In genomic region chr9:78480706-78481358, GRCm38 (mm10) we compare ENCODE assay signal across 8 mouse cellular contexts. TPM values are rescaled to one million over a fixed set of nuclear protein-coding genes. Genes with fewer than 3 reads are reported as not detected.
DNase-seq lines count a peak whose midpoint lies in the region; ATAC-seq and TF ChIP-seq lines count a peak whose summit lies in the region.

No protein-coding gene starts in this region.

- H3K9me3 ChIP-seq in CH12.LX (replicated peaks; ENCODE audit: low read length): no peaks in the 10 kb centered on the region
- H3K9me3 ChIP-seq in forebrain, embryonic 15.5 days: no peaks in the 10 kb centered on the region
- no peaks in the 10 kb centered on the region for H3K9me3 ChIP-seq in lung, embryonic 15.5 days

- under 1% methylated on average over 46 of the region's 46 CpGs for WGBS in forebrain, embryonic 15.5 days
- 0% methylated on average over 46 of the region's 46 CpGs for WGBS in lung, embryonic 15.5 days
- under 1% methylated on average over 46 of the region's 46 CpGs for WGBS in olfactory bulb, adult 2 months

- peak overlapping the region; percentile 99 for H3K9ac ChIP-seq in CH12.LX (ENCODE audit: insufficient read depth, low read depth)
- H3K9ac ChIP-seq in forebrain, embryonic 15.5 days (replicated peaks): peak overlapping the region; percentile 93
- peak overlapping the region; percentile 100 for H3K9ac ChIP-seq in lung, embryonic 15.5 days

- in situ Hi-C loops in CH12.LX (cut with MboI; ENCODE audit: low pct_ligation_motif_present, low pct_unique_long_range_greater_than_20kb, low sequenced_read_pairs): no loop called here

- TF ChIP-seq RAD21 in CH12.LX (IDR thresholded peaks at IDR 0.05; ENCODE audit: low read depth, low read length): no peak

- no peaks in the 10 kb centered on the region for H3K27me3 ChIP-seq in CH12.LX (replicated peaks)
- H3K27me3 ChIP-seq in forebrain, embryonic 15.5 days: no peaks in the 10 kb centered on the region
- H3K27me3 ChIP-seq in lung, embryonic 15.5 days: no peaks in the 10 kb centered on the region

- intact Hi-C loops in heart, postnatal 25 days (cut with DNase I): loop anchor here (2.0 kb wide), 1 partner anchor 48 kb away; no protein-coding TSS in a partner anchor

- peak; percentile 47; the same call in 1 of the 2 replicates for TF ChIP-seq POLR2A in CH12.LX (IDR thresholded peaks at IDR 0.05; ENCODE audit: low read depth, low read length)
- no peak for TF ChIP-seq POLR2A in olfactory bulb, adult 2 months (IDR thresholded peaks at IDR 0.05; ENCODE audit: insufficient read depth, low read depth, low read length)

- DNase-seq in CH12.LX (ENCODE audit: extremely low read depth): peak; percentile 73
- peak; percentile 59 for DNase-seq in heart, postnatal 25 days (ENCODE audit: low spot score)
- DNase-seq in layer of hippocampus, adult 8-10 months (ENCODE audit: low spot score in 2 of 2): peak; percentile 63 to 71
- DNase-seq in thymus, adult 18-20 months: peak; percentile 59 to 70

- H3K36me3 ChIP-seq in CH12.LX (replicated peaks in 1 of 2; ENCODE audit: control insufficient read depth in 1 of 2, insufficient read depth in 1 of 2, low read length in 1 of 2): peaks cover 41% of the 10 kb centered on the region in 2 experiments
- H3K36me3 ChIP-seq in forebrain, embryonic 15.5 days: peaks cover 33% of the 10 kb centered on the region
- H3K36me3 ChIP-seq in lung, embryonic 15.5 days: peaks cover 30% of the 10 kb centered on the region

- peak overlapping the region; percentile 96 for H3K27ac ChIP-seq in CH12.LX (ENCODE audit: insufficient read depth, low read depth)
- peak overlapping the region; percentile 96 for H3K27ac ChIP-seq in forebrain, embryonic 15.5 days (replicated peaks)
- peak overlapping the region; percentile 98 for H3K27ac ChIP-seq in lung, embryonic 15.5 days
- peak overlapping the region; percentile 95 for H3K27ac ChIP-seq in olfactory bulb, adult 2 months (ENCODE audit: insufficient read depth, low read depth, low read length)

- H3K4me3 ChIP-seq in CH12.LX (replicated peaks in 1 of 3; ENCODE audit: low read depth in 2 of 3, low read length in 2 of 3, poor library complexity in 1 of 3): peak overlapping the region; percentile 83 to 99 (median 98)
- H3K4me3 ChIP-seq in forebrain, embryonic 15.5 days: peak overlapping the region; percentile 95
- peak overlapping the region; percentile 99 for H3K4me3 ChIP-seq in lung, embryonic 15.5 days
- peak overlapping the region; percentile 65 for H3K4me3 ChIP-seq in olfactory bulb, adult 2 months (ENCODE audit: insufficient read depth, low read depth, low read length)

- peaks cover 30% of the 10 kb centered on the region for H3K79me2 ChIP-seq in CH12.LX (replicated peaks; ENCODE audit: control insufficient read depth, extremely low read depth, insufficient read depth, poor library complexity, severe bottlenecking)

- TF ChIP-seq CTCF in CH12.LX (conservative IDR thresholded peaks at IDR 0.05 in 1 of 2, IDR thresholded peaks at IDR 0.05 in 1 of 2; ENCODE audit: low read depth in 2 of 2, low read length in 2 of 2): no peak
- no peak for TF ChIP-seq CTCF in olfactory bulb, adult 2 months (IDR thresholded peaks at IDR 0.05; ENCODE audit: insufficient read depth, low read depth, low read length)

- ATAC-seq in cerebellum, adult (ENCODE audit: insufficient number of reproducible peaks, low FRiP score, low TSS enrichment): peak; percentile 54
- peak; percentile 18 for ATAC-seq in forebrain, embryonic 15.5 days (replicated peaks)
- peak; percentile 3; the same call in 1 of the 2 replicates for ATAC-seq in lung, embryonic 15.5 days (ENCODE audit: borderline replicate concordance, extremely low read depth, low FRiP score, low TSS enrichment)

- dilution Hi-C loops in CH12.LX (cut with MboI; ENCODE audit: extremely low pct_ligation_motif_present, extremely low pct_unique_long_range_greater_than_20kb, low sequenced_read_pairs): no loop called here

- no peak overlapping the region for H3K4me2 ChIP-seq in CH12.LX (ENCODE audit: insufficient read depth, low read depth, poor library complexity, severe bottlenecking)
- H3K4me2 ChIP-seq in forebrain, embryonic 15.5 days (replicated peaks): peak overlapping the region; percentile 68
- peak overlapping the region; percentile 64 for H3K4me2 ChIP-seq in lung, embryonic 15.5 days

- peaks cover 0 to 31% of the 10 kb centered on the region in 2 experiments; a peak in 2 of 4 replicates for H3K4me1 ChIP-seq in CH12.LX (ENCODE audit: control insufficient read depth in 1 of 2, insufficient read depth in 2 of 2)
- peaks cover 42% of the 10 kb centered on the region for H3K4me1 ChIP-seq in forebrain, embryonic 15.5 days
- peaks cover 16% of the 10 kb centered on the region for H3K4me1 ChIP-seq in lung, embryonic 15.5 days
- H3K4me1 ChIP-seq in olfactory bulb, adult 2 months (ENCODE audit: control insufficient read depth, insufficient read depth, low read length): peaks cover 4% of the 10 kb centered on the region; the same call in 1 of the 2 replicates

- TF ChIP-seq EP300 in CH12.LX (IDR thresholded peaks at IDR 0.05; ENCODE audit: low read length): no peak

TF ChIP-seq in CH12.LX, 34 proteins besides CTCF, POLR2A, EP300 and RAD21 (continues in another document):
- peak; percentile 24; the same call in 1 of the 2 replicates for TF ChIP-seq IRF4 (IDR thresholded peaks at IDR 0.05; ENCODE audit: low read depth, low read length)
- TF ChIP-seq MEF2A (IDR thresholded peaks at IDR 0.05; ENCODE audit: borderline replicate concordance, low read depth, low read length): 0 out of 2 replicates have a peak, but pooled peaks have one; percentile 3
- TF ChIP-seq ELF1 (IDR thresholded peaks at IDR 0.05; ENCODE audit: low read depth, low read length): peak; percentile 37; the same call in 1 of the 2 replicates
- no peak; the same call in 1 of the 2 replicates for TF ChIP-seq ZMIZ1 (IDR thresholded peaks at IDR 0.05; ENCODE audit: low read depth, low read length)
- TF ChIP-seq TBP (conservative IDR thresholded peaks at IDR 0.05; ENCODE audit: low read depth, low read length): no peak
- TF ChIP-seq MAX (IDR thresholded peaks at IDR 0.05; ENCODE audit: low read length): peak; percentile 66
- TF ChIP-seq MAZ (IDR thresholded peaks at IDR 0.05; ENCODE audit: low read depth, low read length): peak; percentile 52; the same call in 1 of the 2 replicates
- no peak for TF ChIP-seq MAFK (IDR thresholded peaks at IDR 0.05; ENCODE audit: insufficient replicate concordance, low read length)
- peak; percentile 67 for TF ChIP-seq TCF12 (IDR thresholded peaks at IDR 0.05; ENCODE audit: low read depth, low read length)
- TF ChIP-seq CHD2 (IDR thresholded peaks at IDR 0.05; ENCODE audit: low read length): peak; percentile 52; the same call in 1 of the 2 replicates
- TF ChIP-seq UBTF (IDR thresholded peaks at IDR 0.05; ENCODE audit: low read depth, low read length): peak; percentile 29; the same call in 1 of the 2 replicates
- TF ChIP-seq POLR2AphosphoS2 (IDR thresholded peaks at IDR 0.05; ENCODE audit: low read depth, low read length): peak; percentile 89
- TF ChIP-seq RCOR1 (conservative IDR thresholded peaks at IDR 0.05; ENCODE audit: low read depth, low read length): peak; percentile 55; the same call in 1 of the 2 replicates
- TF ChIP-seq MYC (IDR thresholded peaks at IDR 0.05; ENCODE audit: low read depth, low read length): peak; percentile 80

RNA-seq across cellular contexts. Expression of gene Eef1a1, which starts 8.1 kb away (rescaled TPM):
- 14,448 and 18,409 TPM in 2 replicates for total RNA-seq in CH12.LX (2012; rRNA removed)
- total RNA-seq in CH12.LX (2014; rRNA removed): 21,026 and 21,314 TPM in 2 replicates
- 11,979 and 12,362 TPM in 2 replicates for polyA plus RNA-seq in CH12.LX (2012; ENCODE audit: insufficient read length, low read depth)
- polyA plus RNA-seq in forebrain, embryonic 15.5 days (2015; fragmentation: Nextera tagmentation; extraction: Ambion mirVana): 3,810 and 3,862 TPM in 2 replicates
- total RNA-seq in heart, postnatal 25 days (2021): 1,000 to 10,000 TPM; 1,031 to 1,197 TPM
- 1,000 to 10,000 TPM; 2,504 to 3,682 (median 3,062) TPM for total RNA-seq in layer of hippocampus, adult 8-10 months (2022)
- 4,575 and 4,632 TPM in 2 replicates for polyA plus RNA-seq in lung, embryonic 15.5 days (2015; fragmentation: Nextera tagmentation; extraction: Ambion mirVana)
- 5,304 and 7,068 TPM in 2 replicates for polyA plus RNA-seq in olfactory bulb, adult 2 months (2012; ENCODE audit: insufficient read depth, insufficient read length, low replicate concordance, missing spikeins)

RNA-seq across cellular contexts. Expression of gene Gm17324, which starts 32.2 kb away (rescaled TPM):
- total RNA-seq in CH12.LX (2012; rRNA removed) (0.46 and 0.55 TPM in 2 replicates), CH12.LX (2014; rRNA removed) (not detected in 2 replicates)
- not detected in 2 replicates for polyA plus RNA-seq in CH12.LX (2012; ENCODE audit: insufficient read length, low read depth)
- 0.76 and 1.7 TPM in 2 replicates for polyA plus RNA-seq in forebrain, embryonic 15.5 days (2015; fragmentation: Nextera tagmentation; extraction: Ambion mirVana)
- total RNA-seq in heart, postnatal 25 days (2021): not detected
- 1 to 10 TPM in 1 of 4 experiments, under 1 TPM in 3; 0.60 to 1.3 (median 0.79) TPM for total RNA-seq in layer of hippocampus, adult 8-10 months (2022)
- polyA plus RNA-seq in lung, embryonic 15.5 days (2015; fragmentation: Nextera tagmentation; extraction: Ambion mirVana): 0.56 and 0.94 TPM in 2 replicates
- not detected in 2 replicates for polyA plus RNA-seq in olfactory bulb, adult 2 months (2012; ENCODE audit: insufficient read depth, insufficient read length, low replicate concordance, missing spikeins)

RNA-seq across cellular contexts. Expression of gene Mto1, which starts 32.8 kb away (rescaled TPM):
- total RNA-seq in CH12.LX (2012; rRNA removed) (21.5 and 22.9 TPM in 2 replicates), CH12.LX (2014; rRNA removed) (21.5 and 22.5 TPM in 2 replicates)
- 13.8 and 14.2 TPM in 2 replicates for polyA plus RNA-seq in CH12.LX (2012; ENCODE audit: insufficient read length, low read depth)
- polyA plus RNA-seq in forebrain, embryonic 15.5 days (2015; fragmentation: Nextera tagmentation; extraction: Ambion mirVana): 26.6 and 31.2 TPM in 2 replicates
- 10 to 100 TPM; 24.5 to 25.5 TPM for total RNA-seq in heart, postnatal 25 days (2021)
- total RNA-seq in layer of hippocampus, adult 8-10 months (2022): 10 to 100 TPM; 20.4 to 27.7 (median 26.1) TPM
- 21.0 and 24.3 TPM in 2 replicates for polyA plus RNA-seq in lung, embryonic 15.5 days (2015; fragmentation: Nextera tagmentation; extraction: Ambion mirVana)
- not detected in 2 replicates for polyA plus RNA-seq in olfactory bulb, adult 2 months (2012; ENCODE audit: insufficient read depth, insufficient read length, low replicate concordance, missing spikeins)

RNA-seq across cellular contexts. Expression of gene Cgas, which starts 37.8 kb away (rescaled TPM):
- total RNA-seq in CH12.LX (2012; rRNA removed): not detected in 2 replicates
- not detected in 2 replicates for total RNA-seq in CH12.LX (2014; rRNA removed)
- not detected in 2 replicates for polyA plus RNA-seq in CH12.LX (2012; ENCODE audit: insufficient read length, low read depth)
- 0.50 TPM in 2 replicates for polyA plus RNA-seq in forebrain, embryonic 15.5 days (2015; fragmentation: Nextera tagmentation; extraction: Ambion mirVana)
- total RNA-seq in heart, postnatal 25 days (2021): under 1 TPM; 0.45 to 0.55 TPM
- 1 to 10 TPM in 2 of 4 experiments, under 1 TPM in 2; 0.68 to 1.5 (median 0.91) TPM for total RNA-seq in layer of hippocampus, adult 8-10 months (2022)
- polyA plus RNA-seq in lung, embryonic 15.5 days (2015; fragmentation: Nextera tagmentation; extraction: Ambion mirVana): 2.6 and 3.0 TPM in 2 replicates
- not detected in 2 replicates for polyA plus RNA-seq in olfactory bulb, adult 2 months (2012; ENCODE audit: insufficient read depth, insufficient read length, low replicate concordance, missing spikeins)

Comparison
In these comparisons a context has a peak if more than half of its experiments do, and no peak if none do; other contexts are left out.
1. Peak in every context shown above with its lines: DNase-seq, ATAC-seq, H3K4me3 ChIP-seq and H3K27ac ChIP-seq.
2. ATAC-seq: peak in every context shown above with its lines; median percentile 54 in cerebellum, adult; 18 in forebrain, embryonic 15.5 days; 3 in lung, embryonic 15.5 days.